Mouse (Mus musculus): ENCODE results near the gene Rnf43.
A peak's percentile ranks its signal among the peaks of the same experiment; 100 is the strongest.

Rnf43 gene

DNA sequence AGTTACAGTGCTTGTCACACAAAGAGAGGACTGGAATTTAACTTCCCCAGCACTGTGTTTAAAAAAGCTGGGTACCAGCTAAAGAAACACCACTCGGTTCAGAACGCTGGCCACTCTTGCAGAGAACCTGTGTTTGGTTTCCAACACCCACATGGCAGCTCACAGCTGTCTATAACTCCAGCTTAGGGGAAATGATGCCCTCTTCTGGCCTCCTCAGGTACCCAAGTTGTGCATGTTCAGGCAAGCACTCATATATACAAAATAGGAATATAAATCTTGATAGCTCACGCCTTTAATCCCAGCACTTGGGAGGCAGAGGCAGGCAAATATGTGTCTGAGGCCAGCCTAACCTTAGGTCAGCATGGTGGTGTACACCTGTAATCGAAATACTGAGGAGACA, 53.5 kb downstream of the Rnf43 start:
- DNase-seq, result no peak

DNA sequence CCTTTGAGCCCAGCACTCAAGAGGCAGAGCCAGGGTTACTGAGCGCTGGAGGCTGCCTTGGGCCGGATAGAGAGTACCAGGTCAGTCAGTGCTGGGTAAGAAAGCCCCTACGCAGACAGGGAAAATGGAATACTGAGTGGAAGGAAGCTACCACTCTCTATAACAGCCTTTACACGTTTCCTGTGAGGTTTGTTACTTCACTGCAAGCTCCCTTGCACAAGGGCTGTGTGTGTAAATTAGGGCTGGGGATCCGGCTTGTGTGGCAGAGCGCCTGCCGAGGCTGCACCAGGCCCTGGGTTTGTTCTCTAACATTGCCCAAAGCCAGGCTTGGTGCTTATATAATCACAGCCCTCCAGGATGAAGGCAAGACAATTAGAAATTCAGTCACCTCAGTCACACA, 57.0 kb downstream of the Rnf43 start:
- DNase-seq, result no peak

DNA sequence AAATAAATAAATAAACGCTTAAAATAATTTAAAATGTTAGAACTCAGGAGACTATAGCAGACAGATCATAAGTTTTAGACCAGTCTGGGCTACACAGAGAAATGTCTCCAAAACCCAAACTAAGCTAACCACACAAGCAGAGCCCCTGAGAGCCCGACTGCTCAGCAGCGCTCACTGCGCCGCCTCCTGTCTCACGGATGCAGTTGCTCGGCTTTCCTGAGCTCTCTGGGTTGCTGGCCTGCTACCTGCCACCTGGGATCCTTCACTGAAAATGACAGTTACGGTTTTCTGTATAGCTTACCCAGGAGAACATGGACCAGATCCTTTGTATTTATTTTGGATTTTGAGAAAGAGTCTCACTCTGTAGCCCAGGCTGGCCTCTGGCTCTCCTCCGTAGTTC, 57.8 kb downstream of the Rnf43 start:
- no peak for DNase-seq

DNA sequence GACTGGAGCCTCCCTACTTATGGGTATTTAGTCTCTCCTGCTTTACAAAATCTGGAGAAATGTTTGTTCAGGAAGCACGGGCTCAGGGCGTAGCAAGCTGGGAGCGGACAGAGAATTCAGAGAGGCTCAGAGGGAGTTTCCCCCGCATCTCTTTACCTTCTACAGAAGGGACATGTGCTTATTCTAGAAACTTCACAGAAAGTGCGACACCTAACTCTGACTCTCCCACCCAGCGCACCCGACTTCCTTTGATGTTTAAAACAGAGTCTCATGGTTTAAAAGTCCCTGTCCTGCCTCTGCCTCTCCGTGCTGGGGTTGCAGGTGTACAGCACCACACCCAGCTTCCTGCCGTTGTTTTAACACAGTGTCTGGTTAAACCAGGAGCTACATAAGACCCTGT, 58.3 kb downstream of the Rnf43 start:
- no peak for DNase-seq

DNA sequence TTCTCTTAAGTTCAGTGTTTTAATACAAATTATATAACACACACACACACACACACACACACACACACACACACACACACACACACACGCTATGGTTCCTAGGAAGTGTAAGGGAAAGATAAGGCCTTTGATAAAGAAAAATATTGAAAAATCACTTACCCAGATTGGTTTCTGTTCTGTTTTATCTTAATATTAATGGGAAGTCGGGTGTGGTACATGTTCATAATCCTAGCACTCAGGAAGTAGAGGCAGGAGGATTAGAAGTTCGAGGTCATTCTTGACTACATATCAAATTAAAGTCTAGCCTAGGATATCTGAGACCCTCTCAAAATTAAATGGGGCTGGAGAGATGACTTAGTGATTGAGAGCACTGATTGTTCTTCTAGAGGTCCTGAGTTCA, 59.6 kb downstream of the Rnf43 start:
- no peak for DNase-seq

DNA sequence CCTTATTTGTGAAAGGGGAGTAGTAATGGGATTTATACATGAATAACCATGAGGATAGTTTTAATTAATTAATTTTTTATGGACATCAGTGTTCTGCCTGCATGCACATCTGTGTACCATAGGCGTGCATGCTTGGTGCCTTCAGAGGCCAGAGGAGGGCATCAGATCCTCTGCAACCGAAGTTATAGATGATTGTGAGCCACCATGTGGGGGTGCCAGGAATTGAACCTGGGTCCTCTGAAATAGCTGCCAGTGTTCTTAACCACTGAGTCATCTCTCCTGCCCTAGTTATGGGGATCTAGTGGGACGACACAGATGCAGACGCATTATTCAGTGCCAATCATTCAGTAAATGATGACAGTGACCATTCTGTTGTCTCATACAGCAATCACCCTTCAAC, 60.4 kb downstream of the Rnf43 start:
- no peak for DNase-seq

DNA sequence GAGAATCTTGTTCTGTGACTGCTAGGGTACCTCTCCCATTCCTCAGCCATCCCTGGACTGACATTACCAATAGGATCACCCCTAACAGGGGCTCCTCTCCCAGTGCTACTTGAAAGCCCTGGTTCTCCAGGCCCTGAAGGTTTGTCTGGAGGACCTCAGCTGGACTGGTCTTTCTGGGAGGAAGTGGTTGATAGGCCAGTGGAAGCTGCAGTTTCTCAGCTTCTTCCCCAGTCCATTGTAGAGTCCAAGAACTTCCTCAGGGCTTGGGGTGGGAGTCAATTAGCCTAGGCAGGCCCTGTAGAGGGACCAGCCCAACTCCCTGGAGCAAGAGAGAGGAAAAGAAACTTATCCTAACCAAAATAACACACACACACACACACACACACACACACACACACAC, 63.0 kb downstream of the Rnf43 start:
- no peak for DNase-seq

DNA sequence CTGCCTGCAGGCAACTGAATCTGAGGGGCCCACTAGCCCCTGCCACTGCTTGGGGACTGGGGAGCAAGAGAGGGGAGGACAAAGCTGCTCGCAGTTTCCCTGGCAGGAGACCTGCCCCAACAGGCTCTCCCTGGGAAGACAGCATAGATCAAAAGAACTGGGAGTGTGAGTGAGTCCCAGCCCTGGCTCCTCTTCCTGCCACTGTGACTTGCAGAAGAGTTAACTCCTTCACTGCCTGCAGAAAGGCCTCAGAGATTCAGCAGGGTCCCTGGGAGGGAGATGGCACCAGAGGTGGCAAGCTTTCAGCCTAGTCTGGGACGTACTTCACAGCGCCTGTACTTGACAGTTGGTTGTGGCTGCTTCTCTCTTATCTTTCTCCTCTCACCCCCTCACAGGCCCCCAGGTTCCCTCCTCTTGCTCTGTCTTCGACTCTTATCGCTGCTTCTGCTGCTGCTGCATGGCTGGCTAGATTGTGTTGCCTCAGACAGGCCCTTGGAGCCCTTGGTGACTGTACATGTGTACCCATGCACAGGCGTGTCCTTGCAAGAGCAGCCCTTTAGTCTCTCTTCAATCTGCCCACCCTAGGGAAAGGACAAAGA, 63.5 kb downstream of the Rnf43 start:
- DNase-seq, result no peak

DNA sequence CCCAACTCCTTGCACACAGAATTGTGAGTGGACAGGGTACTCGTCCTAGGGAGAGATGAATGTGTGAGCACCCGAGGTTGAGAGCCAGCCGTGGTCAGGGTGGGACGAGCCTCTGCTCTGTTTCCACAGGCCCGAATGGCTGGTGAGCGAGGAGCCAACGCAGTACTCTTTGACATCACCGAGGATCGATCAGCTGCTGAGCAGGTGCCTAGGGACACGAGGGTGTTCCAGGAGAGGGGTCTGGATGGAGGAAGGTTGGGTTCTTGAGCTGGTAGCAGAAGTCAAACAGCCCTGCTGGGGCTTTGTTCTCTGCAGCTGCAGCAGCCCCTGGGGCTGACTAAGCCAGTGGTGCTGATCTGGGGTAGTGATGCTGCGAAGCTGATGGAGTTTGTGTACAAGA, 64.5 kb downstream of the Rnf43 start:
- no peak for DNase-seq

DNA sequence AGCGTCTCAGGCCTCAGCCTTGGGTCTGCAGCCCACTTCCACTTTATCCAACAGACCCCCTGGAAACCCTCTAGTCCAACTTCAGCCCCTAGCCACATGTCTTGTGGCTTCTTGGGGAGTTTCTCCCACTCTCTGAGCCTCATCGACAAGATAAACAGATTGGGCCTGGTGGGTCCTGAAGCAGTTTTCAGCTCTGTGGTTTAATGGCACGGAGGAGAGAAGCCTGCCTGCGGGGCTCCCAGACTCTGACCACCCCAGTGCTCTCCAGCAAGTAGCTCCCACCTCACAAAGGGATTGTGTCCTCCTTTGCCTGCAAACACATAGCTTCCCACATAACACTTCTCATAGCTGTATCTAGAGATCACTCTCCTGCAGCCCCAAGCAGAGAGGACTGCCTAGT, 64.9 kb downstream of the Rnf43 start:
- no peak for DNase-seq

DNA sequence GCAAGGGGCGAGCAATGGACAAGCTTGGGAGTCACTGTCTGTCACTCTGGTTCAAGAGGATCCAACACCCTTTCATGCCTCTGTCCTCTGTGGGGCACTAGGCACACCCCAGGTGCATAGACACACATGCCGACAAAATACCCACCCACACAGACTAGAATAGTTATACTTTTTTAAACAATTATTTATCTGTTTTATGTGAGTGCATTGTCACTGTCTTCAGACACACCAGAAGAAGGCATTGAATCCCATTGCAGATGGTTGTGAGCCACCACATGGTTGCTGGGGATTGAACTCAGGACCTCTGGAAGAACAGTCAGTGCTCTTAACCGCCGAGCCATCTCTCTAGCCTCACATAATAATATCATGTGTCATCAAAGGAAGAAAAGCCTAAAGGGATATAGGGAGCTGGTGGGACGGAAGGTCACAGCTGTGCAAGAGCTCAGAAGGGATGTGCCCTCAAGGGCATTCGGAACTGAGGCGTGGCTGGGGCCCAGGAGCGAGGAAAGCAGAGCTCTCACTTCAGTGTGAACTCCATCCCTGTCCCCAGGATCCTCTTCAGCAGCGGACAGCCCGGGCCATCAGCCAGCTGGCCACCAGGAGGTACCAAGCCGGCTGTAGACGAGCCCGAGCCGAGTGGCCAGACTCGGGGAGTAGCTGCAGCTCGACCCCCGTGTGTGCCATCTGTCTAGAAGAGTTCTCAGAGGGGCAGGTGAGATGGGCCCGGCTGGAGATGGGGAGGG, 66.5 kb downstream of the Rnf43 start:
- DNase-seq, result peak; percentile 45 to 61

DNA sequence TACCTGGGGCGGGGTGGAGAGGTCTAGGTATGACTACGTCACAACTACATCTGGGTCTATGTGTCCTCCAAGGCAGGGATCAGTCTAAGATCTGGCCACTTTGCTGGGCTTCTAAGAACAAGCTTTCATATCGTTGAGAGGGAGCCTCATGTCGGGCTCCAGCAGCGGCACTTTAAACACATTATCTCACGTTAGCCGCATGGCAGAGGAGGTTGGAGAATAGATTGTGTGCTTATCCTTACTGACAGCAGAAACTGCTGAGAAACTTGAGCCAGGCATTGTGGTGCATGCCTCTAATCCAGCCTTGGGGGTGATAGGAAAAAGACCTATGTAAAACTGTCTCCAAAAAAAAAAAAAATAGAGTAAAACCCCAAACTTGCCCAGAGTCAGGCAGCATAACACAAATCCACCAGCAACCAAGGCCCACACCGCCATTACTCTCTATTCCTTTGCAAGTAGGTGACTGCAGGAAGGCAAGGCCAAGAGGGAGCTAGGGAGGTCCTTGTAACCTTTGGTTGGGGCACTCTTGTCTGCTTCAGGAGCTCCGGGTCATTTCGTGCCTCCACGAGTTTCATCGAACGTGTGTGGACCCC, 67.2 kb downstream of the Rnf43 start:
- no peak for DNase-seq

DNA sequence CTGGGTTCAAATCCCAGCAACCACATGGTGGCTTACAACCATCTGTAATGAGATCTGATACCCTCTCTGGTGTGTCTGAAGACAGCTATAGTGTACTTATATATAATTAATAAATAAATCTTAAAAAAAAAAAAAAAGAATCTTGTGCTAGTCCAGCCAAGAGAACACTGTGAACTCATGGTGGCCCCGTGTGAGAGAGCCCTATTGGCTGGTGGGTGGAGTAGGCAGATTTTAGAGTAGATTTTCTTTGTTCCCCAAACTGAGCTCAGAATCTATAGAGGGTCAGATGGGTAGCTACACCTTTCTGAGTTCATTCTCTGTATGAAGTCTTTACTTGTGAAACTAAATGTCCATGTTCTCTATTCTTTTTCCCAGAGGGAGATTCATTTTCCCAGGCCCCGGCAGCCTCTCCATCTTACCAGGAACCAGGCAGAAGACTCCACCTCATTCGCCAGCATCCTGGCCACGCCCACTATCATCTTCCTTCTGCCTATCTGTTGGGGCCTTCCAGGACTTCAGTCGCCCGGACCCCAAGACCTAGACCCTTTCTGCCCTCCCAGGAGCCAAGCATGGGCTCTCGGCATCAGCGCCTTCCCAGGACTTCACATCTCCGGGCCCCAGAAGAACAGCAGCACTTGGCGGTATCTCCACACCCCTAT, 68.3 kb downstream of the Rnf43 start:
- DNase-seq, result no peak

DNA sequence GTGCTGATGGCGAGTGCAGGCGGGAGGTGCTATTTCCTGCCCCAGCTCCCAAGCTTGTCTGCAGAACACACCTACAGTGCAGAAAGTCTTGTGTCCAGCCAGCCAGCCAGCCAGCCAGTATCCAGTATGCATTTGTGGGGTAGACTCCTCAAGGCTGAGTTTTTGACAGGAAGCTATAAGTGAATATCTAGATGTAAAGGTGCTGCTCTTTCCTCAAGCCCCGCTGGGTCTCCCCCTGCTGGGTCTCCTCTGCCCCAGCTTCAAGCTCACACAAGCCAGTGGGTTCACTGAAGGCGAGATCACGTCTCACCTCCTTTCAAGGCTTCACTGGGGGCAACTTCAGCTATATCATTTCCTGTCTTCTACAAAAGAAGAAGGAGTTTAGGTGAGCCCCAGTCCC, 71.8 kb downstream of the Rnf43 start:
- no peak for DNase-seq

DNA sequence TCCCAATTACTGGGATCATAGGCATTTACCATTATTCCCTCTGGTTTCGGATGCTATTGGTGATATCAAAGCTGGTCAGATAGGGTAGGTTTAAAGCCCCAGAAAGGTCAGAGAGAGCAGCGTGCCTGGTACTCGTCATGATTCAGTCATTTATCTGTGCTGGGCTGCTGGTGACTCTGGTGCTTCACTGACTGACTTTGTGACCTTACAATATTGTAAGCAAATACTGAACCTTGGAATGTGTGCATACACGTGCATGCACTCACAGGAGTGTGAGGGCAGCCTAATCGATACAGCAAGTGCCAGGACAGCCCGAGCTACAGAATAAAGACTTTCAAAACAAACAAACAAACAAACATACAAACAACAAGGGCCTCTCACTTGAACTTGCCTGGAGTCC, 73.2 kb downstream of the Rnf43 start:
- DNase-seq, result no peak

DNA sequence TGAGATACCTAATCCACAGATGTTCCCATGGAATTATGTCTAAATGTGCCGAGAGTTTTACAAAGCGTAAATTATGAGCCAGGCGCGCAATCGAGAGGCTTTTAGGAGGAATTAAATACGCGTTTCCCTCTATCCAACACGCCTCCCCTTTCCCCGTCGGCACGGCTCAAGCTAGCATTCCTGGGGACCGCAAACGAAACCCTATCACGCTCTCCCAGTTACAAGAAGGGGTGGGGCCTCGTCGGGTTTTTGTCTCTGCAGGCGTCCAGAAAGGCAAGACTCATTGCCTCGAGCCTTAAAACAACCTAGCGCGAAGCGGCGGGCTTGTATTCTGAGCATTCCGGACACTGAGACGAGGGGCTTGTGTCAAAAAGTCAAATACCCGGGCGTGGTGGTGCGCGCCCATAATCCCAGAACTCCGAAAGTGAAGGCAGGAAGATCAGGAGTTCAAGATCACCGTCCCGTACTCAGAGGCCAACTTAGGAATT, 74.2 kb downstream of the Rnf43 start:
- DNase-seq, result peak in 1 of 2 experiments; percentile 68

DNA sequence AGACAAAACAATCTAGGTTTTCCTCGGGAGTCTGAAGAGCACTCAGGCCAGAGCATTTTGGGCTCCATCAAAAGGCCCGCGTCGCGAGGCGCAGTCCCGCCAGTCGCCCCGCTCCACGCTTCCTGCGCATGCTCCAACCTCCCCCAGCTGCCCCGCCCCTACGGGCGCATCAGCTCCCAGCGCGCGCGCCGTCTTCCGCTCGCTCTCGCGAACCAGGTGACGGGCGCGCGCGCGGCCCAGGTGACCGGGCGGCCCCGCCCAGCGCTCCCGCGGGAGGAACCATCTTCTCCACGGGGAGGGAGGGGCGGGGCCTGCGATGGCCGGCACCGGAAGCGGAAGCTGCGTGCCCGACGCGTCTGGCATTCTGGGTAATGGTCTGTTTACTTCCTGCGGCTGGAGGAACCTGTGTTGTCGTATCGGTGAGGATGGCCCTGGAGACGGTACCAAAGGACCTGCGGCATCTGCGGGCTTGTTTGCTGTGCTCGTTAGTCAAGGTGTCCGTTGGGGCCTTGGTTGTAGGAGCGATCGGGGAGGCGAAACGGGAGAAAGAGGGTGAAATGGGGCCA, 74.7 kb downstream of the Rnf43 start, which contains the start of gene Supt4a:
Gene Supt4a, plus strand, starts transcription at position 378 of the 566 bp plus-strand sequence.
- peak; percentile 96 to 99 for DNase-seq

DNA sequence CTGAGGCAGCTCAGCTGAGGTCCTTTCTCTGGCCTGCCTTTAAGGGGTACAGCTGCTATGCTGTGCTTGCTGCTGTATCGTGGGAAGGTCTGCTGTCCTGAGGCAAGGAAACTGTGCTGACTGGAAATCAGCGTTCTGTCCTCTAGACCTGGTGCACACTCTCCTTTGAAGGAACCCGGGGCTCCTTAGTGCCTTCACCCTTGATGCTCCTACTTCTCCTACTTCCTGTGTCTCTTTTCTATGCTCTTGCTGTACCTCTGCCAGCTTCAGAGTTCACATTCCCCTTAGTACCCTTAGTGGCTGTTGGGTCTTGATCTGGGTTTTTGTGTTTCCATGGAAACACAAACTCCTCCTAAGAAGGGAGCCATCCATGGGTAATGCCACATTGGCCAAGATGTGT, 81.2 kb downstream of the Rnf43 start:
- no peak for DNase-seq

DNA sequence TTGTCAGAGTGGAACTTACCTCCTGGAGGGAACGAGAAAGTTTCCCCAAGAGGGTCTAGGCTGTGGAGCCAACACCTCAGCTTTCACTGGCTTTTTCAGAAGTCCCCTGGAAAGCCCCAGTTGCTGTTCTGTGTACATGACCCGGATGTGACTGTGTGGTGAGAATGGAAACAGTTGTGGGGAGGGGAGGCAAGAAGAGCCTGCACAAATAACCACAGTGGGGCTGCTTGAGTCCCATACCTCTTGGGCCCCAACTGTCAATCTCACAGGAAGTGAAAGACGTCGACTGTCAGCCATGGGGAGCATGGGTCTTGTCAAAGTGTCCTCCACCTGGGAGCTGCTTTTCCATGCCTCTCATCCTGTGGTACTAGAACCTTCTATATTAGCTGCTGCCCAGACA, 82.4 kb downstream of the Rnf43 start:
- DNase-seq, result no peak

DNA sequence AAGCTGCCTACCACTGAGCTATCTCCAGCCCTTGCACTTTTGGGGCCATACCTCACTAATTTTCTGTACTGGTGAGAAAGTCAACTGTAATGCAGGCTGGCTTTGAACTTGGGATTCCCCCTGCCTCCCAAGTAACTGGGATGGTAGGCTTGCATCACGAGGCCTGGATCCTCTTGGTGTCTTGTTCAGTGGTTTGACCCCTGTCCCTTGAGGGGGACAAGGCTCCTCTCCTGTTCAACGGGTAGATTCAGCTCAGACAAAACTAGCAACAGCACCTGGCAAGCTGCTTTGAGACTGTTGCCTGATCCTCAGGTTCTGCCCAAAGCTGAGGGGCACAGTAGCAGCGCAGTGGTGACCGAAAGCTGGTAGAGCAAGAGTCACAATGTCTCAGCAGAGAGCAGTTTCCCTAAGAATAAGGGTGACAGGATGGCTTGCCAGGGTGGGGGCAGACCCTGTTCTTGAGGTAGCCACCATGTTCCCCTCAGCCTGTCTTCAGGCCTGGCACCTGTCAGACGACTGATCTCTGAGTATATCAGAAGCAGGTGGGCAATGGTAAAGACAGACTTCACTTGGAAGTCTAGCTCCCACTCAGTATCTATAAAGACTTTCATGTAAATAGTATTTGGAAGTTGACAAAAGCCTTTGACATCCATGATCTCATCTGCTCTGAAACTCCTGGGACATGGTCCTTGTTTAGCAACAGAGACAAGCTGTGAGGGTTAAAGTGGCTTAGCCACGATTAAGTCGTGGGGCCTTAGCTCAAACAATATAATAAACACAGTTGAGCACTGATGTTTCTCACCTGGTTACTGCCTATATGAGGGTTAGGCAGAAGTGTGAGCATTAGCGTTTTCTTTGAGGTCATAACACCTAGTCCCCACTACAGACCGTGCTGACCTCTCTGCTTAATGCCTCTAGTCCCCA, 83.4 kb downstream of the Rnf43 start:
- DNase-seq, result no peak

DNA sequence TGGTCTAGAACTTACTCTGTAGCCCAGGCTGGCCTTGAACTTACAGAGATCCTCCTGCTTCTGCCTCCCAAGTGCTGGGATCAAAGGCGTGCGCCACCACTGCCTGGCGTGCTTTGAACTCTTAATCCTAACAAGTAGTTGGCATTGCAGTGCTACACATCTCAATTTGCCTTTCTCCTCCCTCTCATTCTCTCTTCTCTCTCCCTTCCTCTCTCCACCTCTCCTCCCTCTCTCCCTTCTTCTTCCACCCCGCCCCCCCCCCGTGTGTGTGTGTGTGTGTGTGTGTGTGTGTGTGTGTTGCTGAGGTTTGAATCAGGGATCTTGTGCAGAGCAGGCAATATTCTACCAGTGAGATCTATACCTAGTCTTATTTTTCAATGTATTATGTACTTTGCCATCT, 84.8 kb downstream of the Rnf43 start:
- no peak for DNase-seq

DNA sequence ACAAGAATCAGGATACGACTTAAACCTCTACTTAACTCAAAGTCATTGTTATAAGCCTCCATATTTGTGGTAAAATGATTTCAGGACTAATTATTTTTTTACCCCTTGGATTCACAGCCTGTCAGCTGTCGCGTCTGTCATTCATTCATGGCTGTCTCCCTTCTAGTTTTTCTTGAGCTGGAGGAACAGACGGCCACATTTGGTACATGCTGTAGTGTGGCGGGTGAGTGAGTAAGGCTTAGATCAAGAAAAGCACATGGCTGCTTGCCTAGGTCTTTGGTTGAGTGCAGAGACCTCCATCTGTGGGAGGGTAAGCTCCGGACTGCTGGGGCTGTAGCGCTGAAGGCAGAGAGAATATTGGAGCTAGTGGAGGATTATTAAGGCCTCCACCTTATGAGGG, 85.2 kb downstream of the Rnf43 start:
- DNase-seq, result no peak
